Mouse (Mus musculus): ENCODE results near the gene Gm12355.

DNA sequence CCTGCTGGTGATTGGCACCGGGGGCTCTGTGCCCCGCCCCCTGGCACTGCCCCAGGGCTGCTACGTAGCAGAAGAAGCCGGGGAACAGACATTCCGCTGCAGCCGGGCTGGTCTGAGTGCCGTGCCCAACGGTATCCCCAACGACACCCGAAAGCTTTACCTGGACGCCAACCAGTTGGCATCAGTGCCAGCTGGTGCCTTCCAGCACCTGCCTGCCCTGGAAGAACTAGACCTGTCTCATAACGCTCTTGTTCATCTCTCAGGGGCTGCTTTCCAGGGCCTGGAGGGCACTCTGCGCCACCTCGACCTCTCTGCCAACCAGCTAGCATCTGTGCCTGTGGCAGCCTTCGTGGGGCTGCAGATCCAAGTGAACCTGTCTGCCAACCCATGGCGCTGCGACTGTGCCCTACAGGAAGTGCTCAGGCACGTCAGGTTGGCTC is 26.6 kb downstream of the Gm12355 start:
- no peak for TF ChIP-seq CTCF (conservative IDR thresholded peaks at IDR 0.05; ENCODE audit: low read length)
- no peak for TF ChIP-seq NANOG (IDR thresholded peaks at IDR 0.05; ENCODE audit: borderline replicate concordance, low read length)
- no peak for TF ChIP-seq POU5F1 (IDR thresholded peaks at IDR 0.05; ENCODE audit: borderline replicate concordance, low read length)

Measured in E14TG2a.4 (cell line).